Mouse (Mus musculus) lung, adult 2 months (tissue): ENCODE measurements around the gene Eif4a1.

Source experiments
- CTCF ChIP-seq: fragments of 200-500 bp; IDR thresholded peaks from 2 replicates; pipeline ENCODE4 v1.5.1; 2011; ENCODE audit warnings: mild to moderate bottlenecking, low read length, control low read depth; ENCODE audit not compliant: insufficient read depth
- POLR2A ChIP-seq: fragments of 200-500 bp; IDR thresholded peaks from 2 replicates; pipeline ENCODE4 v1.6.1; 2011; ENCODE audit warnings: low read depth, mild to moderate bottlenecking, control low read depth, low read length, borderline replicate concordance; ENCODE audit errors: extremely low read depth

- TF ChIP-seq CTCF (no peak), POLR2A (no peak)
Observed at GRCm38 (mm10) chr11:69707480-69707847, 35.2 kb upstream of the Eif4a1 start.
